Mouse (Mus musculus) forebrain, embryonic 16.5 days (tissue): ENCODE measurements around the gene Zfp740. TPM values are rescaled to one million over a fixed set of nuclear protein-coding genes. Genes with fewer than 3 reads are reported as not detected.
"Not testable (repeated sequence)": the region's sequence is repeated elsewhere in the genome, so short reads cannot be mapped to it uniquely, and the experiment has no call there.

ENCODE experiments used
- ATAC-seq: fragments of 200-750 bp; cut with Nextera tagmentation; 2 replicates; pipeline ENCODE4 v1.8.0; 2017; ENCODE audit warnings: mild to moderate bottlenecking, moderate library complexity
- H3K27ac ChIP-seq: fragments of 300-500 bp; sonication (generic); 2 replicates; pipeline ENCODE4 v1.5.1; 2014; ENCODE audit warnings: low read length, control low read depth
- H3K27me3 ChIP-seq: fragments of 300-500 bp; sonication (generic); replicated peaks from 2 replicates; pipeline ENCODE4 v1.6.1; 2014; ENCODE audit warnings: low read length; ENCODE audit not compliant: control insufficient read depth, insufficient read depth
- H3K36me3 ChIP-seq: fragments of 300-500 bp; sonication (generic); 2 replicates; pipeline ENCODE4 v1.6.1; 2014; ENCODE audit not compliant: control insufficient read depth, insufficient read depth
- H3K4me1 ChIP-seq: fragments of 300-500 bp; sonication (generic); replicated peaks from 2 replicates; pipeline ENCODE4 v1.6.1; 2014; ENCODE audit warnings: low read length; ENCODE audit not compliant: control insufficient read depth, insufficient read depth
- H3K4me2 ChIP-seq: fragments of 300-500 bp; sonication (generic); 2 replicates; pipeline ENCODE4 v1.6.1; 2014; ENCODE audit warnings: mild to moderate bottlenecking, low read length, control low read depth
- H3K4me3 ChIP-seq: fragments of 300-500 bp; sonication (generic); replicated peaks from 2 replicates; pipeline ENCODE4 v1.5.1; 2014; ENCODE audit warnings: mild to moderate bottlenecking, low read length, control low read depth
- H3K9ac ChIP-seq: fragments of 300-500 bp; sonication (generic); replicated peaks from 2 replicates; pipeline ENCODE4 v1.6.1; 2014; ENCODE audit warnings: low read depth, low read length, control low read depth
- H3K9me3 ChIP-seq: fragments of 300-500 bp; sonication (generic); 2 replicates; pipeline ENCODE4 v1.6.1; 2016; ENCODE audit warnings: low read length; ENCODE audit not compliant: control insufficient read depth
- WGBS: fragments of 180-500 bp; shearing (Covaris S2); extraction: QIAGEN DNeasy Blood & Tissue Kit; methylation state at CpG from one replicate; pipeline ENCODE4 v1.1.7; 2014; 5-methylcytosine and 5-hydroxymethylcytosine counted together
- polyA plus RNA-seq: library from polyadenylated mRNA; unstranded; fragments of >200 nt; fragmentation: Nextera tagmentation; extraction: Ambion mirVana; gene quantifications from 2 replicates; pipeline ENCODE4 v1.2.1, GENCODE M21; 2015

The Zfp740 gene
- polyA plus RNA-seq = 84.6 and 93.4 TPM in 2 replicates

- H3K4me1 ChIP-seq = peaks cover 39% of the 10 kb centered on the region
- peak; percentile 96 for ATAC-seq
Measured at GRCm38 (mm10) chr15:102202971-102203834, at the start of gene Zfp740. Gene Zfp740, plus strand, starts transcription at chr15:102203249.

GRCm38 (mm10) chr15:102155006-102155405, 48.0 kb upstream of the Zfp740 start:
- H3K9me3 ChIP-seq, H3K27me3 ChIP-seq, H3K36me3 ChIP-seq, H3K4me1 ChIP-seq, ATAC-seq, H3K27ac ChIP-seq, H3K4me2 ChIP-seq, H3K9ac ChIP-seq, H3K4me3 ChIP-seq: not testable (repeated sequence)
- 92% methylated on average over 6 of the region's 6 CpGs for WGBS

More at GRCm38 (mm10) chr15:102202971-102203834, at the start of gene Zfp740:
- no peaks in the 10 kb centered on the region for H3K27me3 ChIP-seq
- WGBS = under 1% methylated on average over 60 of the region's 68 CpGs
- H3K9me3 ChIP-seq = no peaks in the 10 kb centered on the region
- peaks cover under 1% of the 10 kb centered on the region for H3K36me3 ChIP-seq
- peak within 1 kb of the TSS; percentile 97 for H3K27ac ChIP-seq
- H3K4me3 ChIP-seq = peak within 1 kb of the TSS; percentile 63
- H3K9ac ChIP-seq = peak within 1 kb of the TSS; percentile 89
- peak within 1 kb of the TSS; percentile 82 for H3K4me2 ChIP-seq

GRCm38 (mm10) chr15:102156836-102157235, 46.2 kb upstream of the Zfp740 start:
- WGBS = 29% methylated on average over 20 of the region's 20 CpGs
- Histone ChIP-seq H3K9me3 (no peaks in the 10 kb centered on the region), H3K4me1 (no peaks in the 10 kb centered on the region), H3K36me3 (no peaks in the 10 kb centered on the region), H3K9ac (no peak overlapping the region), H3K27ac (no peak overlapping the region), H3K4me3 (no peak overlapping the region), H3K27me3 (no peaks in the 10 kb centered on the region), H3K4me2 (no peak overlapping the region)
- no peak for ATAC-seq

GRCm38 (mm10) chr15:102160415-102161060, 42.5 kb upstream of the Zfp740 start:
- no peaks in the 10 kb centered on the region for H3K9me3 ChIP-seq
- H3K36me3 ChIP-seq = no peaks in the 10 kb centered on the region
- H3K4me2 ChIP-seq = no peak overlapping the region
- no peak for ATAC-seq
- H3K4me3 ChIP-seq = no peak overlapping the region
- no peak overlapping the region for H3K27ac ChIP-seq
- 70% methylated on average over 25 of the region's 27 CpGs for WGBS
- H3K9ac ChIP-seq = no peak overlapping the region
- H3K27me3 ChIP-seq = no peaks in the 10 kb centered on the region
- H3K4me1 ChIP-seq = no peaks in the 10 kb centered on the region

GRCm38 (mm10) chr15:102163900-102164693, 39.0 kb upstream of the Zfp740 start:
- H3K9ac ChIP-seq = no peak overlapping the region
- no peak for ATAC-seq
- WGBS = 58% methylated on average over 3 of the region's 3 CpGs
- H3K9me3 ChIP-seq = no peaks in the 10 kb centered on the region
- no peak overlapping the region for H3K4me3 ChIP-seq
- no peaks in the 10 kb centered on the region for H3K4me1 ChIP-seq
- H3K36me3 ChIP-seq = no peaks in the 10 kb centered on the region
- no peaks in the 10 kb centered on the region for H3K27me3 ChIP-seq
- H3K4me2 ChIP-seq = no peak overlapping the region
- no peak overlapping the region for H3K27ac ChIP-seq

- WGBS = 70% methylated on average over 6 of the region's 6 CpGs
- H3K4me3 ChIP-seq = no peak overlapping the region
- H3K27ac ChIP-seq = no peak overlapping the region
- H3K27me3 ChIP-seq = no peaks in the 10 kb centered on the region
- no peaks in the 10 kb centered on the region for H3K36me3 ChIP-seq
- H3K9ac ChIP-seq = no peak overlapping the region
- H3K9me3 ChIP-seq = no peaks in the 10 kb centered on the region
- no peak overlapping the region for H3K4me2 ChIP-seq
- no peaks in the 10 kb centered on the region for H3K4me1 ChIP-seq
- no peak for ATAC-seq
Measured at GRCm38 (mm10) chr15:102165468-102166100, 37.5 kb upstream of the Zfp740 start.

GRCm38 (mm10) chr15:102167620-102168021, 35.4 kb upstream of the Zfp740 start:
- no peak overlapping the region for H3K4me2 ChIP-seq

GRCm38 (mm10) chr15:102169064-102169463, 34.0 kb upstream of the Zfp740 start:
- no peak overlapping the region for H3K9ac ChIP-seq
- H3K27me3 ChIP-seq = no peaks in the 10 kb centered on the region
- H3K4me2 ChIP-seq = no peak overlapping the region
- 63% methylated on average over 2 of the region's 2 CpGs for WGBS
- H3K4me3 ChIP-seq = no peak overlapping the region
- H3K4me1 ChIP-seq = no peaks in the 10 kb centered on the region
- H3K27ac ChIP-seq = no peak overlapping the region
- ATAC-seq = no peak
- no peaks in the 10 kb centered on the region for H3K9me3 ChIP-seq
- no peaks in the 10 kb centered on the region for H3K36me3 ChIP-seq

More at GRCm38 (mm10) chr15:102167620-102168021, 35.4 kb upstream of the Zfp740 start:
- 71% methylated on average over 6 of the region's 6 CpGs for WGBS
- Histone ChIP-seq H3K4me1 (no peaks in the 10 kb centered on the region), H3K27ac (no peak overlapping the region), H3K27me3 (no peaks in the 10 kb centered on the region), H3K9ac (no peak overlapping the region), H3K36me3 (no peaks in the 10 kb centered on the region), H3K4me3 (no peak overlapping the region), H3K9me3 (no peaks in the 10 kb centered on the region)
- no peak for ATAC-seq
